Mouse (Mus musculus): ENCODE measurements at regions not wholly inside any gene's neighbourhood (a gene's known extent, or its start where the extent isn't known, plus 50 kb on each side); places are given as distances from the start of the nearest gene placed in this dataset.

DNA sequence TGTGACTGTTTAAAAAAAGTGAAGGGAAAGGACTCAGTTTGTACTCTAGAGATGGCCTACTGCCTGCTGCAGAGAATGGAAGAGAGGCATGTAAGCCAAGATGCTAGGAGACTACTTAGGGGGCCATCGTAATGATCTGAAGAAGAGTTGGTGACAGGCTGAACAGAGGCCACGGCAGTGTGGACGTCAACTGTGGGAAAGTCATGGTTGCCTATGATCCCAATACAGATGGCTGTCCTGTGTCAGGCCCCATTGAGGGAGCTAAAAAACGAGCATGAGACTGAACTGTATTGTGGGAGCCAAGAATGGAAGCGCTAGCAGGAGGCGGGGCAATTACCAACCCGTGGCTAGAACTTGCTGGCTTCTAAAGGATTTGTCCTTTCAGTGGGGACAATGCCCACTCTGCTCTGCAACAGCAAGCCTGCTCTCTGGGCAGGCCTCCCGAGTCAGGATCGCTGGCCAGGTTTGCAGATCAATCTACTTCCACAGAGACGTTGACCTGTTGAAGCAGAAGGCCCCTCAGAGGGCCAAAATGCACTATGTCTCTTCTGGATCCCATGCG, 530.5 kb upstream of the Cdh5 start:
- H3K27ac ChIP-seq (replicated peaks in 1 of 2; ENCODE audit: control insufficient read depth in 1 of 2, insufficient read depth in 1 of 2, low read depth in 2 of 2, low read length in 2 of 2): no peak overlapping the region
- ATAC-seq (ENCODE audit: insufficient number of reproducible peaks, insufficient read depth, low FRiP score, low read depth): no peak
- no peaks in the 10 kb centered on the region for H3K4me1 ChIP-seq (ENCODE audit: control insufficient read depth in 2 of 2, insufficient read depth in 2 of 2, low read length in 2 of 2)
- no peaks in the 10 kb centered on the region for H3K27me3 ChIP-seq (ENCODE audit: control insufficient read depth, insufficient read depth, low read length)
- no peaks in the 10 kb centered on the region for H3K36me3 ChIP-seq (ENCODE audit: control insufficient read depth, insufficient read depth, low read length)
- H3K9me3 ChIP-seq (ENCODE audit: control insufficient read depth, low read length): no peaks in the 10 kb centered on the region
- no peak overlapping the region for H3K4me2 ChIP-seq (ENCODE audit: low read length)
- no peak overlapping the region for H3K4me3 ChIP-seq (ENCODE audit: control insufficient read depth in 1 of 2, insufficient read depth in 1 of 2, low read depth in 1 of 2, low read length in 2 of 2)
- no peak overlapping the region for H3K9ac ChIP-seq (ENCODE audit: low read length)
- WGBS: 82% methylated on average over 11 of the region's 11 CpGs

DNA sequence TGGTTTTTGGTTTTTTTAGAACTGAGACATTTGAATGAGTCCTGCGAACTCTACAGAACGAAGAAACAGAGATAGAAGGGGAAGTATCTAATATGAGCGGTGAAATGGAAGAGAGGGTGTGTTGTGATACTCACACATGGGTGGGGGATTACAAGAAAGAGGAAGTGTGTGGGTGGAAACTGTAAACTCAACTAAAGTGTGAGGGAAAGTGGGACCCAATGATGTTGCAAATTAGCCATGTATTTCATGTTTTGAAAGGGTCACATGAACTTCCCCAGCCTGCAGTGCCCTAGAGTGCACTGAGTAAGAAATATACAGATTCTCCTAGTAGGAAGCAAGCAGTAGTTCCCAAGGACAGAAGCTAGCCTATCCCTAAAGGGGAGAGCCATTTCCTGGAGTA, 524.3 kb upstream of the Cdh5 start:
- H3K4me2 ChIP-seq (ENCODE audit: low read length): no peak overlapping the region
- H3K9ac ChIP-seq (ENCODE audit: low read length): no peak overlapping the region
- H3K9me3 ChIP-seq (ENCODE audit: control insufficient read depth, low read length): no peaks in the 10 kb centered on the region
- no peak overlapping the region for H3K27ac ChIP-seq (replicated peaks in 1 of 2; ENCODE audit: control insufficient read depth in 1 of 2, insufficient read depth in 1 of 2, low read depth in 2 of 2, low read length in 2 of 2)
- 76% methylated on average over 3 of the region's 3 CpGs for WGBS
- H3K27me3 ChIP-seq (ENCODE audit: control insufficient read depth, insufficient read depth, low read length): no peaks in the 10 kb centered on the region
- ATAC-seq (ENCODE audit: insufficient number of reproducible peaks, insufficient read depth, low FRiP score, low read depth): no peak
- no peaks in the 10 kb centered on the region for H3K4me1 ChIP-seq (ENCODE audit: control insufficient read depth in 2 of 2, insufficient read depth in 2 of 2, low read length in 2 of 2)
- H3K4me3 ChIP-seq (ENCODE audit: control insufficient read depth in 1 of 2, insufficient read depth in 1 of 2, low read depth in 1 of 2, low read length in 2 of 2): no peak overlapping the region
- no peaks in the 10 kb centered on the region for H3K36me3 ChIP-seq (ENCODE audit: control insufficient read depth, insufficient read depth, low read length)

DNA sequence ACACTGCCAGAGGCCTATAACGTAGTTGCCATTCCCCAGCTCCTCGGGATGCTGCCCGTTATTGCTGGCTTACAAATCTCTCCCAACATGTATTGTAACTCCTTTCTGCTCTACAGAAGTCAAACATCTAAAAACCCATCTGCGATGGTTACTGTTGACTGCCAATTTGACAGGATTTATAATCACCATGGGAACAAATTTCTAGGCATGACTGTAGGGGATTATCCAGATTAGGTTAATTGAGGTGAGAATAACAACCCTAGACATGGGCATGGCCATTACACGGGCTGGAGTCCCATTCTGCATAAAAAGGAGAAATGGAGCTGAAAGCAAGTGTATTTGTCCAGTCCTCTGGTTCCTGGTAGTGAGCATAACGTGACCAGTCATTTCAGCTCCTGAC, 523.4 kb upstream of the Cdh5 start:
- Histone ChIP-seq H3K4me2 (ENCODE audit: low read length) (no peak overlapping the region), H3K36me3 (ENCODE audit: control insufficient read depth, insufficient read depth, low read length) (no peaks in the 10 kb centered on the region), H3K9me3 (ENCODE audit: control insufficient read depth, low read length) (no peaks in the 10 kb centered on the region), H3K4me3 (ENCODE audit: control insufficient read depth in 1 of 2, insufficient read depth in 1 of 2, low read depth in 1 of 2, low read length in 2 of 2) (no peak overlapping the region), H3K27ac (replicated peaks in 1 of 2; ENCODE audit: control insufficient read depth in 1 of 2, insufficient read depth in 1 of 2, low read depth in 2 of 2, low read length in 2 of 2) (no peak overlapping the region), H3K9ac (ENCODE audit: low read length) (no peak overlapping the region), H3K4me1 (ENCODE audit: control insufficient read depth in 2 of 2, insufficient read depth in 2 of 2, low read length in 2 of 2) (no peaks in the 10 kb centered on the region), H3K27me3 (ENCODE audit: control insufficient read depth, insufficient read depth, low read length) (no peaks in the 10 kb centered on the region)
- no peak for ATAC-seq (ENCODE audit: insufficient number of reproducible peaks, insufficient read depth, low FRiP score, low read depth)
- 87% methylated on average over 6 of the region's 6 CpGs for WGBS

DNA sequence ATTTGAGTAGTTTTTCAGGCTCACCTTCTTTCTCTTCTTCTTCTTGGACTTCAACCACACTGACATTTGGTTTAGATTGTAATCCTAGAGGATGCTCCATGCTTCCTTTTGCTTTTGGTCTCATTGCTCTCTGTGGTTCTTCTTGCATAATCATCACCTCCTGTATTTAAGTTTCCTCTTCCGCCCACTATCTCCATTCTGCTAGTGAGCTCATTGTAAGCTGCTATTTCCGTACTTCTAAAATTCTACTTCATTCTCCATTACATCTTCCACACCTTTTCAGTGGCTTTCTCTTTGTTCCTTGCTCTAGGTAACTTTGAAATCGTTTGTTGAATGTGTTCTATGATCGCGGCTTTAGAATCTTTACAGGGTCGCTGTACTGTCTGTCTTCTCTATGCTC, 493.1 kb upstream of the Cdh5 start:
- Histone ChIP-seq H3K27ac (replicated peaks in 1 of 2; ENCODE audit: control insufficient read depth in 1 of 2, insufficient read depth in 1 of 2, low read depth in 2 of 2, low read length in 2 of 2) (no peak overlapping the region), H3K9me3 (ENCODE audit: control insufficient read depth, low read length) (no peaks in the 10 kb centered on the region), H3K4me3 (ENCODE audit: control insufficient read depth in 1 of 2, insufficient read depth in 1 of 2, low read depth in 1 of 2, low read length in 2 of 2) (no peak overlapping the region), H3K4me1 (ENCODE audit: control insufficient read depth in 2 of 2, insufficient read depth in 2 of 2, low read length in 2 of 2) (no peaks in the 10 kb centered on the region), H3K4me2 (ENCODE audit: low read length) (no peak overlapping the region), H3K36me3 (ENCODE audit: control insufficient read depth, insufficient read depth, low read length) (no peaks in the 10 kb centered on the region), H3K9ac (ENCODE audit: low read length) (no peak overlapping the region), H3K27me3 (ENCODE audit: control insufficient read depth, insufficient read depth, low read length) (no peaks in the 10 kb centered on the region)
- 85% methylated on average over 6 of the region's 6 CpGs for WGBS
- no peak for ATAC-seq (ENCODE audit: insufficient number of reproducible peaks, insufficient read depth, low FRiP score, low read depth)

DNA sequence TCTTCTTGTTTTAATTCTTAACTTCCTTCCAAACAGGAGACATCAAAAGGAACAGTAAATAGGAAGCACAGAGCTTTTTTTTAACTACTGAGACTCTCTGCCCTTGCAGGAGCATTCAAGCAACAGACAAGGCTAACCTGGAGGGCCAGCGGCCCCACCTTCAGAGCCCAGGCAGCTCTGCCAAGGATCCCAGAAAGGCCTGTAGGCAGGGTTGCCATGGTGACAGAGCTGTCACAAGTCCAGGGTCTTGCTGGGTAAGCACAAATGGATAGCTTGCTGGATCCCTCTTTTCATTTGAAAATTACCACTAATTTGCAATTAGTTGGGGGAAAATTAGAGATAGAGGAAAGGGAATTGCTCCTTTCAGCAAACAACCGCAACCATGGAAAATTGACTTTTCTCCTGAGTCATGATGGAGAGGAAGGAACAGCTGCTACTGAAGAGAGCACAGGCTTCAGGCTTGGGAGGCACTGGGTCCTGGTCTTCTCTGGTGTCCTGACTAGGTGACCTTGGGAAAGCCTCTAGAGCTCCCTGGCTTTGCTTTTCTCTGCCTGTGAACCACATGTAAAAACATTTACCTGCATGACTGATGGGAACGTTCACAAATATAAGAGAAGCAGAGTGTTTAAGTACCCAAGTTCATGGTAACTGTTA, 477.5 kb upstream of the Cdh5 start:
- Histone ChIP-seq H3K4me3 (ENCODE audit: control insufficient read depth in 1 of 2, insufficient read depth in 1 of 2, low read depth in 1 of 2, low read length in 2 of 2) (no peak overlapping the region), H3K27me3 (ENCODE audit: control insufficient read depth, insufficient read depth, low read length) (no peaks in the 10 kb centered on the region), H3K4me1 (ENCODE audit: control insufficient read depth in 2 of 2, insufficient read depth in 2 of 2, low read length in 2 of 2) (no peaks in the 10 kb centered on the region), H3K9ac (ENCODE audit: low read length) (no peak overlapping the region), H3K9me3 (ENCODE audit: control insufficient read depth, low read length) (no peaks in the 10 kb centered on the region), H3K27ac (replicated peaks in 1 of 2; ENCODE audit: control insufficient read depth in 1 of 2, insufficient read depth in 1 of 2, low read depth in 2 of 2, low read length in 2 of 2) (no peak overlapping the region), H3K36me3 (ENCODE audit: control insufficient read depth, insufficient read depth, low read length) (no peaks in the 10 kb centered on the region), H3K4me2 (ENCODE audit: low read length) (no peak overlapping the region)
- WGBS: 52% methylated on average over 3 of the region's 3 CpGs
- no peak for ATAC-seq (ENCODE audit: insufficient number of reproducible peaks, insufficient read depth, low FRiP score, low read depth)

DNA sequence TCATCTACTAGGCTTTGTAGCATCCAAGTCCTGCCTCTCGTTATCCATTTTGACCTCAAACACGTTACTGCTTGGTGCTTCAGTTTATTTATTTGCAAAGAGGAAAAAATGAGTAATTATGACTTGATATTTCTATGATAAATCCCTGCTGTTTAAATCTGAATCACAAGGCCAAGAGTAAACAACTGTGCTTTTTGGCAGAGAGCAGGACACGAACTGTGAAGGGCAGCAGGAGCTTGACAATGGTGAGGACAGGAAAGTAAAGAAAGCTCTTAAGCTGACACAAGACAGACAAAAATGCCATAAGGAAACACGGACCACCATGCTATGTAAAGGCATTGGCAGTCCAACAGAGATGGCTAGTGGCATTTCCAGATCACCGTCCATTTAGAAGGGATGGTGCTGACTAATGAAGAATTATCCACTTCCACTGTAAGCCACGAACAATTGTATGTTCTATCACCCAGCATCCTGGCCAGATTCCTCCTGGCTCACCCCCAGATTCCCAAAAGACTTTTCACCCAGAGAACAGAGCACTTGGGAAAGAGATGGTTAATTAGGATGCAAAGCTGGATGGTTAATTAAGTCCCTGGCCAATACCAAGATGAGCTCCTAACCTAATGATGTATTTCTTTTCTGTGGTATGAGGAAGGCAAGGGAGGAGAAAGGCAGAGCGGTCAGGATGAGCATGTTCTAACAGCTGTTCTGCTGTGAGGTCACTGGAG, 476.1 kb upstream of the Cdh5 start:
- no peaks in the 10 kb centered on the region for H3K9me3 ChIP-seq (ENCODE audit: control insufficient read depth, low read length)
- ATAC-seq (ENCODE audit: insufficient number of reproducible peaks, insufficient read depth, low FRiP score, low read depth): no peak
- H3K36me3 ChIP-seq (ENCODE audit: control insufficient read depth, insufficient read depth, low read length): no peaks in the 10 kb centered on the region
- H3K9ac ChIP-seq (ENCODE audit: low read length): no peak overlapping the region
- H3K27ac ChIP-seq (replicated peaks in 1 of 2; ENCODE audit: control insufficient read depth in 1 of 2, insufficient read depth in 1 of 2, low read depth in 2 of 2, low read length in 2 of 2): no peak overlapping the region
- no peaks in the 10 kb centered on the region for H3K27me3 ChIP-seq (ENCODE audit: control insufficient read depth, insufficient read depth, low read length)
- 61% methylated on average over 7 of the region's 7 CpGs for WGBS
- H3K4me3 ChIP-seq (ENCODE audit: control insufficient read depth in 1 of 2, insufficient read depth in 1 of 2, low read depth in 1 of 2, low read length in 2 of 2): no peak overlapping the region
- H3K4me2 ChIP-seq (ENCODE audit: low read length): no peak overlapping the region
- no peaks in the 10 kb centered on the region for H3K4me1 ChIP-seq (ENCODE audit: control insufficient read depth in 2 of 2, insufficient read depth in 2 of 2, low read length in 2 of 2)

DNA sequence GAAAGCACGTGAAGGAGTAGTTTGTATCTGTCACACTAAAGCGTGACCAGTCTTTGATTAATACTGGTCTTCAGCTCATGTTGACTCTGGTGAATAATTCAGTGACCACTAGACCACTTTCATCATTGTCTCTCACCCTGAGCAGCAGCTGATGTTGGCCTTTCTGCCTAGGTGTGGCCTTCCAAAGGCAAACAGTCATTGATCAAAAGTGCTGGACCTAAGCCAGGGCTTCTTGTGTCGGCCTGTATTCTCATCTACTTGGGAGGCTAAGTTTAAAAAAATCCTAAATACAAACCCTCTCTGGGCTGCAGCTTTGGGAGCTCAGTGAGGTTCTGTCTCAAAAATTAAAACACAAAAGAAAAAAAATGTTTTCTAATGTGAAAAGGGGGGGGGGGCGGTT, 475.0 kb upstream of the Cdh5 start:
- Histone ChIP-seq H3K27me3 (ENCODE audit: control insufficient read depth, insufficient read depth, low read length) (no peaks in the 10 kb centered on the region), H3K27ac (replicated peaks in 1 of 2; ENCODE audit: control insufficient read depth in 1 of 2, insufficient read depth in 1 of 2, low read depth in 2 of 2, low read length in 2 of 2) (no peak overlapping the region), H3K4me1 (ENCODE audit: control insufficient read depth in 2 of 2, insufficient read depth in 2 of 2, low read length in 2 of 2) (no peaks in the 10 kb centered on the region), H3K9me3 (ENCODE audit: control insufficient read depth, low read length) (no peaks in the 10 kb centered on the region), H3K36me3 (ENCODE audit: control insufficient read depth, insufficient read depth, low read length) (no peaks in the 10 kb centered on the region), H3K4me3 (ENCODE audit: control insufficient read depth in 1 of 2, insufficient read depth in 1 of 2, low read depth in 1 of 2, low read length in 2 of 2) (no peak overlapping the region), H3K9ac (ENCODE audit: low read length) (no peak overlapping the region), H3K4me2 (ENCODE audit: low read length) (no peak overlapping the region)
- 59% methylated on average over 4 of the region's 4 CpGs for WGBS
- ATAC-seq (ENCODE audit: insufficient number of reproducible peaks, insufficient read depth, low FRiP score, low read depth): no peak
